Mouse (Mus musculus): ENCODE results near the gene Stap1.

- TF ChIP-seq POLR2A (IDR thresholded peaks at IDR 0.05; ENCODE audit: low read depth, low read length), result no peak
- no peak for TF ChIP-seq CTCF (conservative IDR thresholded peaks at IDR 0.05; ENCODE audit: insufficient read depth, insufficient read length, low read depth, low read length)
These were observed 1.3 kb downstream of the Stap1 start for GRCm38 (mm10) chr5:86072756-86073386.

All from kidney, adult 2 months (tissue).